Mouse (Mus musculus) bone marrow macrophage, adult 2 months (primary cell): ENCODE measurements around the gene Gdf3.

Source experiments
- CTCF ChIP-seq: IDR thresholded peaks from 2 replicates; pipeline ENCODE4 v1.5.1; 2012; ENCODE audit warnings: low read depth, mild to moderate bottlenecking, low read length, moderate library complexity
- POLR2A ChIP-seq: IDR thresholded peaks from 2 replicates; pipeline ENCODE4 v1.6.1; 2012; ENCODE audit warnings: mild to moderate bottlenecking, low read depth, low read length, borderline replicate concordance

DNA sequence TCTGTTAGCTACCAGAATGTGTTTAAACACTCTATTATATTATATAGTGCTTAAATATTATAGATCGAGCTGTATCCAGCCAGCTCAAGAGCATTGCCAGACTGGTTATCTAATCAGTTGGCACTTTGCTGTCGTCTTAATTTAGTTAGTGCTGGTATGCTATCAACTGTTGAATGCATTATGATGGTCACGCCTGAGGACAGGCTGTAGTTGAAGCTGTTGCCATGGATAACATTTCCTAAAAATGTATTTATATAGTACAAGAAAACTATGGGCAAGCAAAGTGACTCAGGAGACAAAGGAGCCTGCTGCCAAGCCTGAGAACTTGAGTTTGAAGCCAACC is 38.3 kb downstream of the Gdf3 start:
- TF ChIP-seq POLR2A = no peak
- no peak for TF ChIP-seq CTCF
